Mouse (Mus musculus) heart, adult 2 months (tissue): Measurements from ENCODE around the gene Pcolce2.

ENCODE experiments used
- CTCF ChIP-seq: fragments of 200-600 bp; IDR thresholded peaks from 2 replicates; pipeline ENCODE4 v1.8.1; 2022; ENCODE audit warnings: antibody characterized with exemption, mild to moderate bottlenecking, moderate library complexity
- POLR2A ChIP-seq: fragments of 200-500 bp; IDR thresholded peaks from 2 replicates; pipeline ENCODE4 v1.6.1; 2011; ENCODE audit warnings: mild to moderate bottlenecking, low read depth, low read length, control low read depth; ENCODE audit not compliant: insufficient read depth

DNA sequence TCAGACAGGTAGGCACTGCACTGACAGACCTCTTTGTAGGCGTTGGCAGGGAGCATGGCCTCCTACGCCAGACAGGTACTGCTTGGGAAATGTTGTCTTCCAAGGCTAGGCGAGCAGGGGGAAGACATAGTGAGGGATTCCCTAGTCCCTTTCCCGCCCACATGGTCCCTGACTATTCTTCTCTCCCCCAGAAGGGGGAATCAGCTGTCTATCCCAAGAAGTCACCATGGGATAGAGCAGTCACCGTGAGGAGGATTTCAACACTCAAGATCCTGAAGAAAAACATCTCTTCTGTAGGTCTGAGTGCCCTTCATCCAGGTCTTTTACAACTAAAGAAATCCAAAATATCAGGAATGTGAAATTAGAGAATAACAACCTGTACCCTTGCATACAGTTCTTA is 30.2 kb upstream of the Pcolce2 start:
- TF ChIP-seq CTCF (peak; percentile 68), POLR2A (no peak)
